Mouse (Mus musculus) limb, embryonic 13.5 days (tissue): ENCODE measurements at regions not wholly inside any gene's neighbourhood (a gene's known extent, or its start where the extent isn't known, plus 50 kb on each side); places are given as distances from the start of the nearest gene placed in this dataset.
"Not testable (repeated sequence)": the region's sequence is repeated elsewhere in the genome, so short reads cannot be mapped to it uniquely, and the experiment has no call there.

Experiments used
- ATAC-seq: fragments of 200-750 bp; cut with Nextera tagmentation; 2 replicates; pipeline ENCODE4 v1.8.0; 2017; ENCODE audit warnings: low read depth, moderate number of reproducible peaks, moderate TSS enrichment; ENCODE audit not compliant: low FRiP score
- H3K27ac ChIP-seq: fragments of 300-500 bp; sonication (generic); 2 replicates; pipeline ENCODE4 v1.5.1; 2015; ENCODE audit warnings: inconsistent platforms, mild to moderate bottlenecking, moderate library complexity
- H3K27me3 ChIP-seq: fragments of 300-500 bp; sonication (generic); 2 replicates; pipeline ENCODE4 v1.6.1; 2015; ENCODE audit warnings: mild to moderate bottlenecking, inconsistent platforms
- H3K36me3 ChIP-seq: fragments of 300-500 bp; sonication (generic); 2 replicates; pipeline ENCODE4 v1.6.1; 2015; ENCODE audit warnings: inconsistent platforms, mild to moderate bottlenecking, moderate library complexity
- H3K4me1 ChIP-seq: fragments of 300-500 bp; sonication (generic); 2 replicates; pipeline ENCODE4 v1.6.1; 2015; ENCODE audit warnings: inconsistent platforms
- H3K4me2 ChIP-seq: fragments of 300-500 bp; sonication (generic); replicated peaks from 2 replicates; pipeline ENCODE4 v1.6.1; 2015; ENCODE audit warnings: inconsistent platforms, mild to moderate bottlenecking, moderate library complexity
- H3K4me3 ChIP-seq: fragments of 300-500 bp; sonication (generic); 2 replicates; pipeline ENCODE4 v1.5.1; 2015; ENCODE audit warnings: moderate library complexity, mild to moderate bottlenecking, inconsistent platforms
- H3K9ac ChIP-seq: fragments of 300-500 bp; sonication (generic); 2 replicates; pipeline ENCODE4 v1.6.1; 2015; ENCODE audit warnings: mild to moderate bottlenecking, inconsistent platforms
- H3K9me3 ChIP-seq: fragments of 300-500 bp; sonication (generic); 2 replicates; pipeline ENCODE4 v1.6.1; 2016; ENCODE audit warnings: inconsistent platforms
- WGBS: fragments of 180-500 bp; shearing (Covaris S2); methylation state at CpG from one replicate; pipeline ENCODE4 v1.1.7; 2015; 5-methylcytosine and 5-hydroxymethylcytosine counted together

GRCm38 (mm10) chr13:97401620-97402019, 160.7 kb downstream of the Enc1 start:
- Histone ChIP-seq H3K9me3 (no peaks in the 10 kb centered on the region), H3K4me3 (no peak overlapping the region), H3K9ac (no peak overlapping the region), H3K27me3 (no peaks in the 10 kb centered on the region), H3K4me1 (peaks cover 5% of the 10 kb centered on the region; the same call in 1 of the 2 replicates), H3K27ac (no peak overlapping the region), H3K36me3 (no peaks in the 10 kb centered on the region), H3K4me2 (no peak overlapping the region)
- ATAC-seq: no peak
- WGBS: 81% methylated on average over 7 of the region's 7 CpGs

DNA sequence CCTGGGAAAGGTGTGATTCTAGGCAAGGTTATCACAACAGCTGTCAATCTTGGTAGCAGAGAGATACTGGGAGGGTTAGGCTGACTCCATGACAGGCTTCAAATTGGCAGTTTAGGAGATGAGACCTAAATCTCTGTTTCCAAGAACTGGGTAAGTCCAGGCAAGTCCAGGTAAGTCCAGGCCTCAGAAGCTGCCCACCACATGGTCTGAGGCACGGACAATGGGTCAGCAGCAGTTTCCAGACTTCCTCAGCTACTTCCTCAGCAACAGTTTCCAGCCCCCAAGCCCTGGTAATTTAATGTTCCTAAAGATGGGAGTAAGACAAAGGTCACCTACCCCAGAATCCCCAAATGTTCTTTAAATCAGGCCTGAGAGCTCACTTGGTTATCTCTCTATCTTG, 157.1 kb downstream of the Enc1 start:
- H3K9ac ChIP-seq: no peak overlapping the region
- ATAC-seq: no peak
- H3K4me1 ChIP-seq: no peaks in the 10 kb centered on the region
- no peak overlapping the region for H3K4me3 ChIP-seq
- 86% methylated on average over 1 of the region's 1 CpGs for WGBS
- H3K4me2 ChIP-seq: no peak overlapping the region
- H3K27ac ChIP-seq: no peak overlapping the region
- peaks cover 5% of the 10 kb centered on the region; the same call in 1 of the 2 replicates for H3K27me3 ChIP-seq
- H3K9me3 ChIP-seq: no peaks in the 10 kb centered on the region
- H3K36me3 ChIP-seq: no peaks in the 10 kb centered on the region

DNA sequence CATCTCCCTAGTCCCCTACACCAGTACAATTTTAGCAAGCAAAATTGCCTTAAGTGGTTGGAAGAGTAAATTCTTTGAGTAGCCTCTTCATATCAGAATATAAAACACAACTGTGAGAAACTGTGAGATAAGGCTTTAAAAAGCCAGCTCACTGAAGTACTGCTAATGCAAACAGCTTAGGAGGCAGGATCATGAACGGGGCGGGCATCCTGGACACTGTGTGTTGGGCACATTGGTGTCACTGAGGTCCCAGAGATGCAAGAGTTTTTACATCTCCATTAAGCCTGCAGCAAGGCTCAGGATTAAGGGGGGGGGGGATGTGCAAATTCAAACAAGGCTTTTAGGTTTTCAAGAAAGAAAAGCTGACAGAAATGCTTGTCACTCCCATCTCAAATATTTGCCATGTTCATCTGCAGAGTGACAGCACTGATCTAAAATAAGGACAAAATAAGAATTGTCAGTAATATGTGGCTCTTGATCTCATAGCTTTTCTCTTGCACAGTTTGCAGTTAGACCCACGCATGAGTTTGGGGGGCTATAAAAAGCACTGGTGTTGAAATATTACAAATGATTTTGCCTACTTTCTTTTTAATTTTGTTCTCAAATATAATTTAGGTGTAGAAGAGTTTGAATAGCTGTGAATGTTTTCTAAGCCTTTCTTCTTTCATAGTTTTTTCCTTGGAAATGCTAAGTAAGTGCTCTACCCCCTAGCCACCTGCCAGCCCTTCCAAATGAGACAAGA, 156.2 kb downstream of the Enc1 start:
- no peak overlapping the region for H3K4me2 ChIP-seq
- no peak overlapping the region for H3K9ac ChIP-seq
- 93% methylated on average over 3 of the region's 3 CpGs for WGBS
- no peak for ATAC-seq
- H3K36me3 ChIP-seq: no peaks in the 10 kb centered on the region
- peaks cover 5% of the 10 kb centered on the region; the same call in 1 of the 2 replicates for H3K27me3 ChIP-seq
- no peaks in the 10 kb centered on the region for H3K4me1 ChIP-seq
- no peak overlapping the region for H3K4me3 ChIP-seq
- no peak overlapping the region for H3K27ac ChIP-seq
- no peaks in the 10 kb centered on the region for H3K9me3 ChIP-seq

- not testable (repeated sequence) for H3K9ac ChIP-seq, H3K27me3 ChIP-seq, H3K9me3 ChIP-seq, H3K4me1 ChIP-seq, H3K36me3 ChIP-seq, ATAC-seq, H3K27ac ChIP-seq, H3K4me2 ChIP-seq, H3K4me3 ChIP-seq
- WGBS: 69% methylated on average over 2 of the region's 2 CpGs
Measured at GRCm38 (mm10) chr13:97396286-97396685, 155.4 kb downstream of the Enc1 start.

- Histone ChIP-seq H3K9ac (no peak overlapping the region), H3K4me3 (no peak overlapping the region), H3K4me2 (no peak overlapping the region), H3K4me1 (peaks cover 5% of the 10 kb centered on the region; the same call in 1 of the 2 replicates), H3K36me3 (no peaks in the 10 kb centered on the region), H3K9me3 (no peaks in the 10 kb centered on the region), H3K27me3 (peaks cover 5% of the 10 kb centered on the region; the same call in 1 of the 2 replicates), H3K27ac (no peak overlapping the region)
- 64% methylated on average over 7 of the region's 7 CpGs for WGBS
- no peak for ATAC-seq
Measured at GRCm38 (mm10) chr13:97394756-97395454, 154.0 kb downstream of the Enc1 start.

GRCm38 (mm10) chr13:97394071-97394470, 153.2 kb downstream of the Enc1 start:
- peaks cover 5% of the 10 kb centered on the region; the same call in 1 of the 2 replicates for H3K27me3 ChIP-seq
- no peak for ATAC-seq
- WGBS: 65% methylated on average over 4 of the region's 4 CpGs
- no peak overlapping the region for H3K27ac ChIP-seq
- H3K36me3 ChIP-seq: no peaks in the 10 kb centered on the region
- H3K9me3 ChIP-seq: no peaks in the 10 kb centered on the region
- H3K4me1 ChIP-seq: peaks cover 8% of the 10 kb centered on the region; the same call in 1 of the 2 replicates
- no peak overlapping the region for H3K4me3 ChIP-seq
- H3K4me2 ChIP-seq: no peak overlapping the region
- no peak overlapping the region for H3K9ac ChIP-seq

GRCm38 (mm10) chr13:97393456-97393855, 152.6 kb downstream of the Enc1 start:
- Histone ChIP-seq H3K27me3 (peaks cover 5% of the 10 kb centered on the region; the same call in 1 of the 2 replicates), H3K27ac (no peak overlapping the region), H3K9ac (no peak overlapping the region), H3K4me2 (no peak overlapping the region), H3K36me3 (no peaks in the 10 kb centered on the region), H3K4me1 (peaks cover 11% of the 10 kb centered on the region; the same call in 1 of the 2 replicates), H3K9me3 (no peaks in the 10 kb centered on the region), H3K4me3 (no peak overlapping the region)
- ATAC-seq: no peak
- 88% methylated on average over 7 of the region's 7 CpGs for WGBS

- Histone ChIP-seq H3K36me3 (no peaks in the 10 kb centered on the region), H3K4me2 (peak overlapping the region; percentile 14; the same call in 1 of the 2 replicates), H3K27ac (no peak overlapping the region), H3K9ac (no peak overlapping the region), H3K27me3 (peaks cover 5% of the 10 kb centered on the region; the same call in 1 of the 2 replicates), H3K4me3 (no peak overlapping the region), H3K4me1 (peaks cover 17% of the 10 kb centered on the region; the same call in 1 of the 2 replicates), H3K9me3 (no peaks in the 10 kb centered on the region)
- no peak for ATAC-seq
- 39% methylated on average over 11 of the region's 11 CpGs for WGBS
Measured at GRCm38 (mm10) chr13:97390449-97390930, 149.6 kb downstream of the Enc1 start.

DNA sequence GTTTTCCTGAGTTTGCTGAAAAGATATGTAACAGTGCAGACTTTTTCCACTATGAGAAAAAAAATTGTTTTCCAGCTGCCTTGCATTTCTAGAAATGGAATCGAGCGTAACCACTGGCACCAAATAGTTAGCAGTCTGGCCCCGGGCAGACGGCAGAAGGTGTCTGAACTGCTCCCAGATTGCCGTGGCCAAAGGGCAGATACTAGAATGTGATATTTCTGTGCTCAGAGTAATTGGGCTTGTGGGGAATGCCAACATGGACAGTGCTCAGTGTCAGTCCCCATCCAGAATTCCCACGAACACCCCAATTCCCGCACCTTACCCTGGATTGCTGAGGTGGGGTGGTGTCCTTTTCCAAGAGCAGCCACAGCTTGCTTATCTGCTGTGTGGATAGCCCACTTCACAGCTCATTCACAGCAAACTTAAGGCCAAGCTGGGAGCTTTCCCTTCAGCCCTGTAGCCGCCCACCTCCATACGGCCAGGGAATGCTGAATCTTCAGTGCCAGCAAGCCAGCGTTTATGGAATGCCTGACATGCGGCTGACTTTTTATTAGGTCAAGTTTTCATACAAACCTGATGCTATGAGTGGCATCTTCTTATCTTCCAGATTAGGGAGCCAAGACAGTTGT, 148.1 kb downstream of the Enc1 start:
- ATAC-seq: no peak
- 56% methylated on average over 11 of the region's 11 CpGs for WGBS
- no peaks in the 10 kb centered on the region for H3K36me3 ChIP-seq

GRCm38 (mm10) chr13:97386511-97386910, 145.6 kb downstream of the Enc1 start:
- no peak overlapping the region for H3K4me2 ChIP-seq
- H3K27ac ChIP-seq: no peak overlapping the region
- H3K9ac ChIP-seq: no peak overlapping the region
- WGBS: 64% methylated on average over 3 of the region's 3 CpGs
- no peaks in the 10 kb centered on the region for H3K27me3 ChIP-seq
- H3K4me1 ChIP-seq: peaks cover 23% of the 10 kb centered on the region; the same call in 1 of the 2 replicates
- H3K36me3 ChIP-seq: no peaks in the 10 kb centered on the region
- no peak for ATAC-seq
- H3K4me3 ChIP-seq: no peak overlapping the region
- no peaks in the 10 kb centered on the region for H3K9me3 ChIP-seq

More for the DNA sequence above, 148.1 kb downstream of the Enc1 start:
- H3K4me3 ChIP-seq: no peak overlapping the region
- H3K27me3 ChIP-seq: peaks cover 2% of the 10 kb centered on the region; the same call in 1 of the 2 replicates
- no peak overlapping the region for H3K9ac ChIP-seq
- peaks cover 17% of the 10 kb centered on the region; the same call in 1 of the 2 replicates for H3K4me1 ChIP-seq
- no peaks in the 10 kb centered on the region for H3K9me3 ChIP-seq
- no peak overlapping the region for H3K4me2 ChIP-seq
- H3K27ac ChIP-seq: no peak overlapping the region

DNA sequence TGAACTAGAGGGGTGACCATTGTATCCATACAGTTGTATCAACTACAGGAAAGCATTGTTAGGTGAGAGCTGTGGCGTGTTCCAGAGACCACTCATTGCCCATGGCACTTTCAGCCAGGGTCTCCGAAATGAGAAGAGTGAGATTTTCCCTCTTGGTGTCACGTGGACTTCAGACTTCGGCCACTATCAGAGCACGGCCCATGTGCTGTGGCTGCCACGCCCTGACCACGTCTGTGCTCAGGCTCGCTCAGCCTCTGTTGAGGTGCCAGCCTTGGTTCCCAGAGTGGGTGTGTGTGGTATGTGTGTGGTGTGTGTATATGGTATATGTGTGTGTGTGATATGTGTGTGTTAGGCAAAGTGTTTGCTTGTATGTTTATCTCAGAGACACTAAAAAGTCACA, 144.6 kb downstream of the Enc1 start:
- Histone ChIP-seq H3K9me3 (no peaks in the 10 kb centered on the region), H3K9ac (no peak overlapping the region), H3K27ac (no peak overlapping the region), H3K4me2 (no peak overlapping the region), H3K4me3 (no peak overlapping the region), H3K36me3 (no peaks in the 10 kb centered on the region), H3K4me1 (peaks cover 20% of the 10 kb centered on the region; the same call in 1 of the 2 replicates), H3K27me3 (no peaks in the 10 kb centered on the region)
- WGBS: 91% methylated on average over 8 of the region's 8 CpGs
- no peak for ATAC-seq
